8 mouse cellular contexts compared by ENCODE assay signal in the genomic region with DNA sequence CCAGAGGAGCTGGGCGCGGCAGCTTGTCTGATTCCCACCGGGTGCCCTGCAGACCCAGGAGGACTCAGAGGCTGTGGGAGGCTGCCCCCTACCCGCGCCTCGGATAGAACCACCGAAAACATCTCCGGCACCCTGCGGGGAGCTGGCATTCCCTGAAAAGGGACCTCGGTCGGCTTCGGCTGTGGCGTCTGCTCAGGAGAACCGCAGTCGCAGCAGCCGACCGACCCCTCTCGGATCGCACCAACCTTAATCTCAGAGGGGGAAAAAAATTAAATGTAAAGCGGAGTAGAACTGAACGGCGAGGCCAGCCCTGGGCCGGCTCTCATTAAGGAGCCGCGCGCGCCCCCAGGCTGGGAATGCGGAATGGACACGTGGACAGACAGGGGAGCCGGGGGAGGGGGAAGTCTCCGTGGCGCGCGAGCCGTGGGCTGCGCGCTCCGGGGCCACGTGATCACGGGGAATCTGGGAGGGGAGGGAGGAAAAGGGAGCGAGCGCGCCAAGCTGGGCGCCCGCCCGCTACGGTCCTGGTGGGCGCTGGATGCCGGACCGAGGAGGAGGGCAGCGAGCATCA. TPM values are rescaled to one million over a fixed set of nuclear protein-coding genes. Genes with fewer than 3 reads are reported as not detected.
DNase-seq lines count a peak whose midpoint lies in the region; ATAC-seq lines count a peak whose summit lies in the region.

No protein-coding gene starts in this region.

- intact Hi-C loops in heart, postnatal 10 days (cut with DNase I): no loop called here

- under 1% methylated on average over 49 of the region's 51 CpGs for WGBS in embryonic facial prominence, embryonic 11.5 days
- under 1% methylated on average over 51 of the region's 51 CpGs for WGBS in midbrain, embryonic 14.5 days

- no peak overlapping the region for H3K27ac ChIP-seq in embryonic facial prominence, embryonic 11.5 days (replicated peaks; ENCODE audit: low read depth, low read length)
- H3K27ac ChIP-seq in midbrain, embryonic 14.5 days (replicated peaks; ENCODE audit: low read depth, low read length): peak overlapping the region; percentile 70

- H3K9me3 ChIP-seq in embryonic facial prominence, embryonic 11.5 days (replicated peaks; ENCODE audit: control insufficient read depth, low read length): no peaks in the 10 kb centered on the region
- no peaks in the 10 kb centered on the region for H3K9me3 ChIP-seq in midbrain, embryonic 14.5 days (ENCODE audit: control insufficient read depth, low read length)

- H3K4me3 ChIP-seq in embryonic facial prominence, embryonic 11.5 days (ENCODE audit: low read depth, low read length): peak overlapping the region; percentile 50
- H3K4me3 ChIP-seq in midbrain, embryonic 14.5 days (replicated peaks; ENCODE audit: low read depth, low read length): peak overlapping the region; percentile 69

- H3K27me3 ChIP-seq in embryonic facial prominence, embryonic 11.5 days (ENCODE audit: control insufficient read depth, insufficient read depth, low read length): peaks cover 55% of the 10 kb centered on the region
- peaks cover 34% of the 10 kb centered on the region for H3K27me3 ChIP-seq in midbrain, embryonic 14.5 days (ENCODE audit: control insufficient read depth, insufficient read depth, low read length)

- peak overlapping the region; percentile 86 for H3K4me2 ChIP-seq in embryonic facial prominence, embryonic 11.5 days (ENCODE audit: low read depth, low read length)
- H3K4me2 ChIP-seq in midbrain, embryonic 14.5 days (ENCODE audit: low read length): peak overlapping the region; percentile 98

- no peak overlapping the region for H3K9ac ChIP-seq in embryonic facial prominence, embryonic 11.5 days (replicated peaks; ENCODE audit: low read length)
- H3K9ac ChIP-seq in midbrain, embryonic 14.5 days (replicated peaks; ENCODE audit: low read length): peak overlapping the region; percentile 68

- H3K4me1 ChIP-seq in embryonic facial prominence, embryonic 11.5 days (ENCODE audit: control insufficient read depth, insufficient read depth, low read length): no peaks in the 10 kb centered on the region; the same call in 1 of the 2 replicates
- peaks cover 14% of the 10 kb centered on the region; the same call in 1 of the 2 replicates for H3K4me1 ChIP-seq in midbrain, embryonic 14.5 days (ENCODE audit: control insufficient read depth, insufficient read depth, low read length)

- peak; percentile 35 for ATAC-seq in embryonic facial prominence, embryonic 11.5 days (replicated peaks; ENCODE audit: insufficient number of reproducible peaks, low FRiP score, low TSS enrichment, low read depth)
- ATAC-seq in midbrain, embryonic 14.5 days (ENCODE audit: low FRiP score, low TSS enrichment): peak; percentile 83

- peak; percentile 18 for DNase-seq in urinary bladder, postnatal 25 days (ENCODE audit: low spot score)
- DNase-seq in urinary bladder, adult 18-20 months (ENCODE audit: low spot score in 2 of 2): no peak
- DNase-seq in embryonic facial prominence, embryonic 11.5 days (ENCODE audit: low spot score): peak; percentile 79
- peak; percentile 6 to 8 for DNase-seq in heart, postnatal 10 days
- DNase-seq in left cerebral cortex, adult 11 months (ENCODE audit: low spot score): peak; percentile 60
- peak; percentile 94 for DNase-seq in midbrain, embryonic 14.5 days
- peak; percentile 59 for DNase-seq in testis, postnatal 10 days (ENCODE audit: low spot score)
- DNase-seq in thymus, postnatal 36 days: no peak

- H3K36me3 ChIP-seq in embryonic facial prominence, embryonic 11.5 days (replicated peaks; ENCODE audit: control insufficient read depth, insufficient read depth, low read depth, low read length): no peaks in the 10 kb centered on the region
- no peaks in the 10 kb centered on the region for H3K36me3 ChIP-seq in midbrain, embryonic 14.5 days (ENCODE audit: control insufficient read depth, insufficient read depth, low read length)

RNA-seq across cellular contexts. Expression of a gene that starts 1.6 kb away (rescaled TPM):
- 0.97 and 1.0 TPM in 2 replicates for polyA plus RNA-seq in embryonic facial prominence, embryonic 11.5 days (2014; fragmentation: Nextera tagmentation; extraction: Ambion mirVana)
- total RNA-seq in heart, postnatal 10 days (2021): under 1 TPM; 0.05 to 0.12 TPM
- 3.0 and 3.6 TPM in 2 replicates for polyA plus RNA-seq in midbrain, embryonic 14.5 days (2014; fragmentation: Nextera tagmentation; extraction: Ambion mirVana)

Comparison
In these comparisons a context has a peak if more than half of its experiments do, and no peak if none do; other contexts are left out.
1. DNase-seq: peak in urinary bladder, postnatal 25 days (single experiment), embryonic facial prominence, embryonic 11.5 days (single experiment), heart, postnatal 10 days (2 of 2), left cerebral cortex, adult 11 months (single experiment), midbrain, embryonic 14.5 days (single experiment) and testis, postnatal 10 days (single experiment); none in urinary bladder, adult 18-20 months (0 of 2) and thymus, postnatal 36 days (0 of 2).